In genomic region chr13:58057953-58058870, GRCm38 (mm10) we compare ENCODE assay signal across 8 mouse cellular contexts. TPM values are rescaled to one million over a fixed set of nuclear protein-coding genes. Genes with fewer than 3 reads are reported as not detected.
DNase-seq lines count a peak whose midpoint lies in the region; ATAC-seq and TF ChIP-seq lines count a peak whose summit lies in the region.

No protein-coding gene starts in this region.

- no peak overlapping the region for H3K27ac ChIP-seq in forebrain, postnatal 0 days (ENCODE audit: low read depth, low read length)
- H3K27ac ChIP-seq in liver, embryonic 11.5 days (ENCODE audit: low read depth, low read length): peak overlapping the region; percentile 20
- H3K27ac ChIP-seq in neural tube, embryonic 15.5 days (replicated peaks): peak overlapping the region; percentile 30

- H3K36me3 ChIP-seq in forebrain, postnatal 0 days (ENCODE audit: insufficient read depth): peaks cover 13% of the 10 kb centered on the region
- H3K36me3 ChIP-seq in liver, embryonic 11.5 days (ENCODE audit: control insufficient read depth, insufficient read depth, low read length): no peaks in the 10 kb centered on the region
- peaks cover 19% of the 10 kb centered on the region for H3K36me3 ChIP-seq in neural tube, embryonic 15.5 days

- peak; percentile 58 for ATAC-seq in forebrain, postnatal 0 days
- ATAC-seq in liver, embryonic 11.5 days (replicated peaks; ENCODE audit: low FRiP score): peak; percentile 53
- peak; percentile 78 for ATAC-seq in neural tube, embryonic 15.5 days (ENCODE audit: low FRiP score)
- ATAC-seq in megakaryocyte-erythroid progenitor cell, adult 5-6 weeks (replicated peaks; ENCODE audit: low FRiP score, low TSS enrichment, poor library complexity, severe bottlenecking): no peak

- peak; percentile 21; the same call in 1 of the 2 replicates for TF ChIP-seq CTCF in forebrain, postnatal 0 days (IDR thresholded peaks at IDR 0.05; ENCODE audit: low read depth)

- DNase-seq in gastrocnemius, postnatal 10 days: peak; percentile 34
- DNase-seq in gastrocnemius, adult 18-20 months (ENCODE audit: low spot score): no peak
- DNase-seq in forebrain, postnatal 0 days: peak; percentile 39
- peak; percentile 91 for DNase-seq in hindlimb bud, embryonic 11.5 days (ENCODE audit: extremely low spot score, low read depth, low spot score)
- peak; percentile 44 for DNase-seq in liver, embryonic 11.5 days (ENCODE audit: low spot score)
- no peak for DNase-seq in B cell, adult 2 months

- H3K4me3 ChIP-seq in forebrain, postnatal 0 days (ENCODE audit: low read depth, low read length): no peak overlapping the region
- H3K4me3 ChIP-seq in liver, embryonic 11.5 days (ENCODE audit: low read depth, low read length): no peak overlapping the region
- no peak overlapping the region for H3K4me3 ChIP-seq in neural tube, embryonic 15.5 days (replicated peaks)

- no peaks in the 10 kb centered on the region for H3K4me1 ChIP-seq in forebrain, postnatal 0 days (ENCODE audit: insufficient read depth)
- H3K4me1 ChIP-seq in liver, embryonic 11.5 days (replicated peaks; ENCODE audit: control insufficient read depth, insufficient read depth, low read length): no peaks in the 10 kb centered on the region; the same call in 1 of the 2 replicates
- peaks cover 16% of the 10 kb centered on the region for H3K4me1 ChIP-seq in neural tube, embryonic 15.5 days

- WGBS in forebrain, postnatal 0 days: 16% methylated on average over 17 of the region's 17 CpGs
- WGBS in liver, embryonic 11.5 days: 36% methylated on average over 17 of the region's 17 CpGs
- WGBS in neural tube, embryonic 15.5 days: 11% methylated on average over 17 of the region's 17 CpGs

- H3K9me3 ChIP-seq in forebrain, postnatal 0 days (ENCODE audit: low read length): no peaks in the 10 kb centered on the region
- peaks cover 3% of the 10 kb centered on the region; the same call in 1 of the 2 replicates for H3K9me3 ChIP-seq in liver, embryonic 11.5 days (ENCODE audit: control insufficient read depth, low read length)
- H3K9me3 ChIP-seq in neural tube, embryonic 15.5 days (replicated peaks): no peaks in the 10 kb centered on the region

- H3K27me3 ChIP-seq in forebrain, postnatal 0 days (ENCODE audit: insufficient read depth, low read length): no peaks in the 10 kb centered on the region
- H3K27me3 ChIP-seq in liver, embryonic 11.5 days (replicated peaks; ENCODE audit: control insufficient read depth, insufficient read depth, low read length): no peaks in the 10 kb centered on the region
- no peaks in the 10 kb centered on the region for H3K27me3 ChIP-seq in neural tube, embryonic 15.5 days (replicated peaks)

- H3K9ac ChIP-seq in forebrain, postnatal 0 days: no peak overlapping the region
- no peak overlapping the region for H3K9ac ChIP-seq in liver, embryonic 11.5 days (ENCODE audit: low read depth, low read length)
- no peak overlapping the region for H3K9ac ChIP-seq in neural tube, embryonic 15.5 days (replicated peaks)

- H3K4me2 ChIP-seq in forebrain, postnatal 0 days (ENCODE audit: low read depth): no peak overlapping the region
- 0 out of 2 replicates have a peak overlapping the region, but pooled peaks have one; percentile 26 for H3K4me2 ChIP-seq in liver, embryonic 11.5 days
- no peak overlapping the region for H3K4me2 ChIP-seq in neural tube, embryonic 15.5 days

RNA-seq across cellular contexts. Expression of gene Klhl3, which starts 55.2 kb away (rescaled TPM):
- 1 to 10 TPM; 1.4 TPM for total RNA-seq in gastrocnemius, postnatal 10 days (2021)
- total RNA-seq in gastrocnemius, adult 18-20 months (2021): under 1 TPM; 0.26 to 0.78 TPM
- total RNA-seq in forebrain, postnatal 0 days (2014; rRNA removed): 11.9 and 12.2 TPM in 2 replicates
- polyA plus RNA-seq in forebrain, postnatal 0 days (2015; fragmentation: Nextera tagmentation; extraction: Ambion mirVana): 7.6 and 12.6 TPM in 2 replicates
- 1.9 and 2.7 TPM in 2 replicates for polyA plus RNA-seq in liver, embryonic 11.5 days (2014; fragmentation: Nextera tagmentation; extraction: Ambion mirVana)
- polyA plus RNA-seq in neural tube, embryonic 15.5 days (2015; fragmentation: Nextera tagmentation; extraction: Ambion mirVana): 14.9 and 16.5 TPM in 2 replicates
- 0.07 TPM in 1 of 2 replicates, not detected in the other for total RNA-seq in megakaryocyte-erythroid progenitor cell, adult 5-6 weeks (2014; fragmentation: Nextera tagmentation)
- 0.38 TPM in 1 of 2 replicates, not detected in the other for total RNA-seq in megakaryocyte-erythroid progenitor cell, adult 5-6 weeks (2017)

Comparison
In these comparisons a context has a peak if more than half of its experiments do, and no peak if none do; other contexts are left out.
1. DNase-seq: peak in gastrocnemius, postnatal 10 days (single experiment), forebrain, postnatal 0 days (single experiment), hindlimb bud, embryonic 11.5 days (single experiment) and liver, embryonic 11.5 days (single experiment); none in gastrocnemius, adult 18-20 months (single experiment) and B cell, adult 2 months (0 of 2).